Mouse (Mus musculus): ENCODE results near the gene H3f3b. TPM values are rescaled to one million over a fixed set of nuclear protein-coding genes. Genes with fewer than 3 reads are reported as not detected.

H3f3b gene
- polyA plus RNA-seq, 1 experiment from 2014 or later, result 1,357 TPM

GRCm38 (mm10) chr11:116030088-116030897, 2.5 kb upstream of the H3f3b start, which contains the start of gene Unk:
TSS of gene Unk (plus strand) at chr11:116030322.
- no peak for TF ChIP-seq CTCF (IDR thresholded peaks at IDR 0.05; ENCODE audit: low read depth)
- peak; percentile 86 for TF ChIP-seq EP300 (optimal IDR thresholded peaks at IDR 0.05)
- no peaks in the 10 kb centered on the region for H3K27me3 ChIP-seq (ENCODE audit: control insufficient read depth, insufficient read depth, low read length)
- H3K9ac ChIP-seq (ENCODE audit: low read length), result peak within 1 kb of the TSS; percentile 89
- peak within 1 kb of the TSS; percentile 99 for H3K27ac ChIP-seq (replicated peaks)
- no peaks in the 10 kb centered on the region for H3K36me3 ChIP-seq (ENCODE audit: control insufficient read depth, insufficient read depth, low read length)
- no peaks in the 10 kb centered on the region for H3K9me3 ChIP-seq (ENCODE audit: control insufficient read depth, low read length)
- under 1% methylated on average over 66 of the region's 67 CpGs for WGBS
- peak within 1 kb of the TSS; percentile 74 for H3K4me2 ChIP-seq (replicated peaks; ENCODE audit: low read depth)
- H3K4me3 ChIP-seq (ENCODE audit: low read depth, low read length), result peak within 1 kb of the TSS; percentile 76
- DNase-seq (ENCODE audit: low spot score) (peak; percentile 97), ATAC-seq (ENCODE audit: low FRiP score, low TSS enrichment) (peak; percentile 93)
- H3K4me1 ChIP-seq (replicated peaks; ENCODE audit: control insufficient read depth, insufficient read depth), result peaks cover 3% of the 10 kb centered on the region

GRCm38 (mm10) chr11:116029086-116029865, 1.5 kb upstream of the H3f3b start:
- H3K27ac ChIP-seq (replicated peaks), result peak overlapping the region; percentile 56; the same call in 1 of the 2 replicates
- no peaks in the 10 kb centered on the region for H3K27me3 ChIP-seq (ENCODE audit: control insufficient read depth, insufficient read depth, low read length)
- 77% methylated on average over 6 of the region's 6 CpGs for WGBS
- ATAC-seq (ENCODE audit: low FRiP score, low TSS enrichment) (no peak), DNase-seq (ENCODE audit: low spot score) (no peak)
- peak overlapping the region; percentile 74 for H3K4me2 ChIP-seq (replicated peaks; ENCODE audit: low read depth)
- H3K9me3 ChIP-seq (ENCODE audit: control insufficient read depth, low read length), result no peaks in the 10 kb centered on the region
- H3K4me3 ChIP-seq (ENCODE audit: low read depth, low read length), result peak overlapping the region; percentile 76
- TF ChIP-seq EP300 (optimal IDR thresholded peaks at IDR 0.05), result no peak
- no peak for TF ChIP-seq CTCF (IDR thresholded peaks at IDR 0.05; ENCODE audit: low read depth)
- H3K9ac ChIP-seq (ENCODE audit: low read length), result peak overlapping the region; percentile 52
- H3K36me3 ChIP-seq (ENCODE audit: control insufficient read depth, insufficient read depth, low read length), result no peaks in the 10 kb centered on the region
- peaks cover 3% of the 10 kb centered on the region for H3K4me1 ChIP-seq (replicated peaks; ENCODE audit: control insufficient read depth, insufficient read depth)

GRCm38 (mm10) chr11:116028177-116028865, 559 bp upstream of the H3f3b start:
- H3K9me3 ChIP-seq (ENCODE audit: control insufficient read depth, low read length), result no peaks in the 10 kb centered on the region
- H3K4me2 ChIP-seq (replicated peaks; ENCODE audit: low read depth), result no peak overlapping the region
- WGBS, result 77% methylated on average over 9 of the region's 9 CpGs
- no peaks in the 10 kb centered on the region for H3K36me3 ChIP-seq (ENCODE audit: control insufficient read depth, insufficient read depth, low read length)
- H3K4me1 ChIP-seq (replicated peaks; ENCODE audit: control insufficient read depth, insufficient read depth), result peaks cover 3% of the 10 kb centered on the region
- no peak overlapping the region for H3K9ac ChIP-seq (ENCODE audit: low read length)
- no peak overlapping the region for H3K27ac ChIP-seq (replicated peaks)
- no peak overlapping the region for H3K4me3 ChIP-seq (ENCODE audit: low read depth, low read length)
- no peak for TF ChIP-seq EP300 (optimal IDR thresholded peaks at IDR 0.05)
- TF ChIP-seq CTCF (IDR thresholded peaks at IDR 0.05; ENCODE audit: low read depth), result no peak
- no peak for DNase-seq (ENCODE audit: low spot score)
- no peak for ATAC-seq (ENCODE audit: low FRiP score, low TSS enrichment)
- H3K27me3 ChIP-seq (ENCODE audit: control insufficient read depth, insufficient read depth, low read length), result no peaks in the 10 kb centered on the region

- DNase-seq (ENCODE audit: low spot score), result no peak
- no peaks in the 10 kb centered on the region for H3K9me3 ChIP-seq (ENCODE audit: control insufficient read depth, low read length)
- no peak for ATAC-seq (ENCODE audit: low FRiP score, low TSS enrichment)
- TF ChIP-seq CTCF (IDR thresholded peaks at IDR 0.05; ENCODE audit: low read depth), result no peak
- TF ChIP-seq EP300 (optimal IDR thresholded peaks at IDR 0.05), result no peak
- no peaks in the 10 kb centered on the region for H3K4me1 ChIP-seq (replicated peaks; ENCODE audit: control insufficient read depth, insufficient read depth)
- 88% methylated on average over 3 of the region's 3 CpGs for WGBS
- no peak overlapping the region for H3K9ac ChIP-seq (ENCODE audit: low read length)
- no peaks in the 10 kb centered on the region for H3K27me3 ChIP-seq (ENCODE audit: control insufficient read depth, insufficient read depth, low read length)
- peaks cover 9% of the 10 kb centered on the region for H3K36me3 ChIP-seq (ENCODE audit: control insufficient read depth, insufficient read depth, low read length)
- no peak overlapping the region for H3K4me3 ChIP-seq (ENCODE audit: low read depth, low read length)
- H3K4me2 ChIP-seq (replicated peaks; ENCODE audit: low read depth), result no peak overlapping the region
- H3K27ac ChIP-seq (replicated peaks), result no peak overlapping the region
Observed at GRCm38 (mm10) chr11:116025056-116025845, 2.5 kb downstream of the H3f3b start.

GRCm38 (mm10) chr11:116024356-116024808, 3.4 kb downstream of the H3f3b start:
- Histone ChIP-seq H3K4me2 (replicated peaks; ENCODE audit: low read depth) (peak overlapping the region; percentile 44; the same call in 1 of the 2 replicates), H3K36me3 (ENCODE audit: control insufficient read depth, insufficient read depth, low read length) (peaks cover 9% of the 10 kb centered on the region), H3K4me3 (ENCODE audit: low read depth, low read length) (peak overlapping the region; percentile 89), H3K27me3 (ENCODE audit: control insufficient read depth, insufficient read depth, low read length) (no peaks in the 10 kb centered on the region), H3K4me1 (replicated peaks; ENCODE audit: control insufficient read depth, insufficient read depth) (no peaks in the 10 kb centered on the region), H3K9me3 (ENCODE audit: control insufficient read depth, low read length) (no peaks in the 10 kb centered on the region), H3K27ac (replicated peaks) (peak overlapping the region; percentile 98), H3K9ac (ENCODE audit: low read length) (peak overlapping the region; percentile 99)
- DNase-seq (ENCODE audit: low spot score), result peak; percentile 96
- TF ChIP-seq CTCF (IDR thresholded peaks at IDR 0.05; ENCODE audit: low read depth) (no peak), EP300 (optimal IDR thresholded peaks at IDR 0.05) (peak; percentile 96)
- WGBS, result under 1% methylated on average over 37 of the region's 37 CpGs
- ATAC-seq (ENCODE audit: low FRiP score, low TSS enrichment), result peak; percentile 92

Measured in stomach, postnatal 0 days (tissue).